Mouse (Mus musculus) CH12.LX (cell line): ENCODE measurements around the gene Cebpg. TPM values are rescaled to one million over a fixed set of nuclear protein-coding genes. Genes with fewer than 3 reads are reported as not detected.

Experiments used
- DNase-seq: peaks from one replicate; pipeline ENCODE4 v3.0.0-alpha.2; 2013; ENCODE audit errors: extremely low read depth
- H3K27ac ChIP-seq: 2 replicates; pipeline ENCODE4 v1.5.1; 2012; ENCODE audit warnings: low read depth, mild to moderate bottlenecking, control low read depth, moderate library complexity; ENCODE audit not compliant: insufficient read depth
- H3K27me3 ChIP-seq: replicated peaks from 2 replicates; pipeline ENCODE3; 2012; ENCODE audit warnings: inconsistent platforms
- H3K36me3 ChIP-seq, 2 experiments: replicated peaks in 1 of 2; 2 replicates each; pipeline versions ENCODE3 to v1.6.1; 2012; ENCODE audit warnings: inconsistent platforms in 1 of 2, low read length in 1 of 2, mild to moderate bottlenecking in 1 of 2, mixed read lengths in 1 of 2, moderate library complexity in 1 of 2; ENCODE audit not compliant: control insufficient read depth in 1 of 2, insufficient read depth in 1 of 2
- H3K4me1 ChIP-seq, 2 experiments: 2 replicates each; pipeline ENCODE4 v1.6.1; 2012; ENCODE audit warnings: inconsistent platforms in 1 of 2, moderate library complexity in 1 of 2; ENCODE audit not compliant: insufficient read depth in 2 of 2, control insufficient read depth in 1 of 2
- H3K4me2 ChIP-seq: 2 replicates; pipeline ENCODE4 v1.6.1; 2012; ENCODE audit warnings: low read depth, mild to moderate bottlenecking, control low read depth; ENCODE audit not compliant: poor library complexity, insufficient read depth, severe bottlenecking
- H3K4me3 ChIP-seq, 3 experiments: fragments of 150-350 bp in 1 of 3; sonication (generic) in 1 of 3; replicated peaks in 1 of 3; 2 replicates each; pipeline versions ENCODE3 to v1.5.1; 2011 to 2012; ENCODE audit warnings: low read depth in 2 of 3, low read length in 2 of 3, mild to moderate bottlenecking in 2 of 3, moderate library complexity in 2 of 3, control low read depth in 1 of 3, improper control_type of control experiment in 1 of 3, inconsistent platforms in 1 of 3, mixed read lengths in 1 of 3; ENCODE audit not compliant: poor library complexity in 1 of 3
- H3K79me2 ChIP-seq: replicated peaks from 2 replicates; pipeline ENCODE4 v1.6.1; 2012; ENCODE audit warnings: mild to moderate bottlenecking, moderate library complexity; ENCODE audit not compliant: control insufficient read depth, poor library complexity, insufficient read depth, severe bottlenecking; ENCODE audit errors: extremely low read depth
- H3K9ac ChIP-seq: 2 replicates; pipeline ENCODE4 v1.6.1; 2012; ENCODE audit warnings: low read depth, mild to moderate bottlenecking, control low read depth, moderate library complexity; ENCODE audit not compliant: insufficient read depth
- H3K9me3 ChIP-seq: replicated peaks from 2 replicates; pipeline ENCODE3; 2012; ENCODE audit warnings: low read length, inconsistent platforms, mixed read lengths
- BHLHE40 ChIP-seq: IDR thresholded peaks from 2 replicates; pipeline ENCODE4 v1.6.1; 2011; ENCODE audit warnings: mild to moderate bottlenecking, low read depth, low read length, improper control_type of control experiment
- CHD2 ChIP-seq: IDR thresholded peaks from 2 replicates; pipeline ENCODE4 v1.6.1; 2011; ENCODE audit warnings: low read length, improper control_type of control experiment
- CTCF ChIP-seq, 2 experiments: IDR thresholded peaks in 1 of 2; conservative IDR thresholded peaks in 1 of 2; 2 replicates each; pipeline ENCODE4 v1.5.1; 2011 to 2012; ENCODE audit warnings: low read depth in 2 of 2, low read length in 2 of 2, improper control_type of control experiment in 1 of 2, inconsistent platforms in 1 of 2, mild to moderate bottlenecking in 1 of 2, moderate library complexity in 1 of 2
- E2F4 ChIP-seq: IDR thresholded peaks from 2 replicates; pipeline ENCODE4 v1.6.1; 2011; ENCODE audit warnings: low read depth, low read length, improper control_type of control experiment; ENCODE audit not compliant: insufficient replicate concordance
- ELF1 ChIP-seq: IDR thresholded peaks from 2 replicates; pipeline ENCODE4 v1.6.1; 2014; ENCODE audit warnings: low read depth, mild to moderate bottlenecking, inconsistent platforms, low read length, improper control_type of control experiment
- EP300 ChIP-seq: IDR thresholded peaks from 2 replicates; pipeline ENCODE4 v1.6.1; 2011; ENCODE audit warnings: low read length, improper control_type of control experiment
- ETS1 ChIP-seq: conservative IDR thresholded peaks from 2 replicates; pipeline ENCODE4 v1.6.1; 2012; ENCODE audit warnings: low read depth, mild to moderate bottlenecking, inconsistent platforms, low read length, improper control_type of control experiment, moderate library complexity
- GABPA ChIP-seq: IDR thresholded peaks from 2 replicates; pipeline ENCODE4 v1.6.1; 2012; ENCODE audit warnings: low read depth, low read length, improper control_type of control experiment, inconsistent platforms; ENCODE audit not compliant: insufficient replicate concordance
- HCFC1 ChIP-seq: IDR thresholded peaks from 2 replicates; pipeline ENCODE4 v1.6.1; 2012; ENCODE audit warnings: low read depth, mild to moderate bottlenecking, inconsistent platforms, low read length, improper control_type of control experiment
- IRF4 ChIP-seq: IDR thresholded peaks from 2 replicates; pipeline ENCODE4 v1.6.1; 2014; ENCODE audit warnings: low read depth, mild to moderate bottlenecking, inconsistent platforms, low read length, improper control_type of control experiment
- JUN ChIP-seq: IDR thresholded peaks from 2 replicates; pipeline ENCODE4 v1.6.1; 2011; ENCODE audit warnings: low read depth, mild to moderate bottlenecking, low read length, improper control_type of control experiment, moderate library complexity; ENCODE audit not compliant: insufficient read depth
- JUND ChIP-seq: conservative IDR thresholded peaks from 2 replicates; pipeline ENCODE4 v1.6.1; 2011; ENCODE audit warnings: low read depth, low read length, improper control_type of control experiment
- KAT2A ChIP-seq: IDR thresholded peaks from 2 replicates; pipeline ENCODE4 v1.6.1; 2012; ENCODE audit warnings: low read length, improper control_type of control experiment, inconsistent platforms; ENCODE audit not compliant: insufficient replicate concordance
- MAX ChIP-seq: IDR thresholded peaks from 2 replicates; pipeline ENCODE4 v1.6.1; 2011; ENCODE audit warnings: low read length, improper control_type of control experiment
- MAZ ChIP-seq: IDR thresholded peaks from 2 replicates; pipeline ENCODE4 v1.6.1; 2012; ENCODE audit warnings: low read depth, mild to moderate bottlenecking, inconsistent platforms, low read length, improper control_type of control experiment, moderate library complexity
- MEF2A ChIP-seq: IDR thresholded peaks from 2 replicates; pipeline ENCODE4 v1.6.1; 2014; ENCODE audit warnings: low read depth, mild to moderate bottlenecking, inconsistent platforms, low read length, improper control_type of control experiment, borderline replicate concordance
- MXI1 ChIP-seq: IDR thresholded peaks from 2 replicates; pipeline ENCODE4 v1.6.1; 2011; ENCODE audit warnings: mild to moderate bottlenecking, low read depth, low read length, improper control_type of control experiment
- MYC ChIP-seq: IDR thresholded peaks from 2 replicates; pipeline ENCODE4 v1.6.1; 2011; ENCODE audit warnings: low read depth, mild to moderate bottlenecking, improper control_type of control experiment, low read length
- PAX5 ChIP-seq: IDR thresholded peaks from 2 replicates; pipeline ENCODE4 v1.6.1; 2012; ENCODE audit warnings: low read length, inconsistent platforms, mixed read lengths
- POLR2AphosphoS2 ChIP-seq: IDR thresholded peaks from 2 replicates; pipeline ENCODE4 v1.6.1; 2011; ENCODE audit warnings: low read depth, low read length, improper control_type of control experiment
- RAD21 ChIP-seq: IDR thresholded peaks from 2 replicates; pipeline ENCODE4 v1.6.1; 2011; ENCODE audit warnings: low read depth, mild to moderate bottlenecking, low read length, improper control_type of control experiment, moderate library complexity
- RCOR1 ChIP-seq: conservative IDR thresholded peaks from 2 replicates; pipeline ENCODE4 v1.6.1; 2012; ENCODE audit warnings: low read depth, mild to moderate bottlenecking, inconsistent platforms, low read length, improper control_type of control experiment
- SIN3A ChIP-seq: IDR thresholded peaks from 2 replicates; pipeline ENCODE4 v1.6.1; 2012; ENCODE audit warnings: low read length, improper control_type of control experiment, inconsistent platforms
- SMC3 ChIP-seq: IDR thresholded peaks from 2 replicates; pipeline ENCODE4 v1.6.1; 2011; ENCODE audit warnings: low read depth, low read length, improper control_type of control experiment
- TBP ChIP-seq: conservative IDR thresholded peaks from 2 replicates; pipeline ENCODE4 v1.6.1; 2011; ENCODE audit warnings: low read depth, low read length, improper control_type of control experiment
- UBTF ChIP-seq: IDR thresholded peaks from 2 replicates; pipeline ENCODE4 v1.6.1; 2012; ENCODE audit warnings: low read depth, mild to moderate bottlenecking, inconsistent platforms, low read length, improper control_type of control experiment, moderate library complexity
- USF1 ChIP-seq: IDR thresholded peaks from 2 replicates; pipeline ENCODE4 v1.6.1; 2014; ENCODE audit warnings: low read depth, mild to moderate bottlenecking, inconsistent platforms, low read length, improper control_type of control experiment
- USF2 ChIP-seq: conservative IDR thresholded peaks from 2 replicates; pipeline ENCODE4 v1.6.1; 2011; ENCODE audit warnings: low read depth, low read length, improper control_type of control experiment
- ZC3H11A ChIP-seq: IDR thresholded peaks from 2 replicates; pipeline ENCODE4 v1.6.1; 2012; ENCODE audit warnings: low read depth, mild to moderate bottlenecking, inconsistent platforms, low read length, improper control_type of control experiment
- ZKSCAN1 ChIP-seq: IDR thresholded peaks from 2 replicates; pipeline ENCODE4 v1.6.1; 2012; ENCODE audit warnings: low read depth, inconsistent platforms, low read length, improper control_type of control experiment, borderline replicate concordance
- ZMIZ1 ChIP-seq: IDR thresholded peaks from 2 replicates; pipeline ENCODE4 v1.6.1; 2012; ENCODE audit warnings: low read depth, mild to moderate bottlenecking, inconsistent platforms, low read length, improper control_type of control experiment
- ZNF384 ChIP-seq: IDR thresholded peaks from 2 replicates; pipeline ENCODE4 v1.6.1; 2012; ENCODE audit warnings: low read depth, low read length, improper control_type of control experiment, inconsistent platforms
- dilution Hi-C: fragments of 300-500 bp; cut with MboI; formaldehyde crosslinking; loops from 2 replicates; pipeline ENCODE4 v1.14.3; 2020; ENCODE audit warnings: low sequenced_read_pairs; ENCODE audit not compliant: extremely low pct_unique_long_range_greater_than_20kb, extremely low pct_ligation_motif_present
- in situ Hi-C: fragments of 300-500 bp; cut with MboI; formaldehyde crosslinking; loops from 3 replicates; pipeline ENCODE4 v1.14.3; 2019; ENCODE audit warnings: low sequenced_read_pairs, low pct_ligation_motif_present, low pct_unique_long_range_greater_than_20kb, mixed read lengths
- polyA plus RNA-seq: library from polyadenylated mRNA; unstranded; fragments of >175 nt; gene quantifications from 2 replicates; pipeline ENCODE4 v1.2.1, GENCODE M21; 2012; ENCODE audit warnings: low read depth; ENCODE audit not compliant: insufficient read length
- total RNA-seq, 2 experiments: library from RNA; depleted of rRNA; stranded (reverse); fragments of 300-350 nt in 1 of 2; fragments of >200 nt in 1 of 2; gene quantifications; 2 replicates each; pipeline ENCODE4 v1.2.3; 2012 to 2014

The Cebpg gene
- total and polyA plus RNA-seq, 3 experiments = 23.5 to 34.6 (median 25.3) TPM

- Histone ChIP-seq H3K4me2 (peak overlapping the region; percentile 88), H3K27me3 (no peaks in the 10 kb centered on the region), H3K9ac (peak overlapping the region; percentile 73), H3K9me3 (peaks cover 5% of the 10 kb centered on the region), H3K27ac (peak overlapping the region; percentile 70), H3K4me1 (peaks cover 3 to 40% of the 10 kb centered on the region in 2 experiments; a peak in 3 of 4 replicates), H3K79me2 (peaks cover 38% of the 10 kb centered on the region), H3K4me3 (peak overlapping the region; percentile 38 to 93 (median 51)), H3K36me3 (peaks cover 2 to 11% of the 10 kb centered on the region in 2 experiments)
- TF ChIP-seq JUND (no peak), UBTF (no peak), EP300 (peak; percentile 32; the same call in 1 of the 2 replicates), ZNF384 (no peak), RCOR1 (no peak), RAD21 (no peak), ZMIZ1 (no peak), MYC (no peak), ETS1 (no peak), SIN3A (peak; percentile 26; the same call in 1 of the 2 replicates), SMC3 (no peak), PAX5 (no peak), GABPA (no peak), ZC3H11A (no peak), USF2 (no peak), MAZ (0 out of 2 replicates have a peak, but pooled peaks have one; percentile 35), IRF4 (no peak), MXI1 (no peak; the same call in 1 of the 2 replicates), E2F4 (no peak), USF1 (no peak), MEF2A (no peak), KAT2A (no peak), POLR2AphosphoS2 (no peak), ZKSCAN1 (no peak), JUN (no peak), BHLHE40 (no peak), ELF1 (peak; percentile 35; the same call in 1 of the 2 replicates), MAX (no peak), CHD2 (no peak), HCFC1 (no peak), TBP (no peak), CTCF (conservative IDR thresholded peaks at IDR 0.05 in 1 of 2, IDR thresholded peaks at IDR 0.05 in 1 of 2; ENCODE audit: low read depth in 2 of 2, low read length in 2 of 2) (no peak)
- peak; percentile 33 for DNase-seq
- in situ Hi-C loops = no loop called here
- dilution Hi-C loops = no loop called here
These were observed 626 bp upstream of the Cebpg start for GRCm38 (mm10) chr7:35056999-35057398.
